Mouse (Mus musculus): Measurements from ENCODE around the gene Apopt1.
"Not testable (repeated sequence)": the region's sequence is repeated elsewhere in the genome, so short reads cannot be mapped to it uniquely, and the experiment has no call there.

Gene Apopt1

GRCm38 (mm10) chr12:111705186-111705973, 7.7 kb upstream of the Apopt1 start:
- peak; percentile 84 for DNase-seq (ENCODE audit: low read depth, low spot score)

GRCm38 (mm10) chr12:111708181-111708580, 4.9 kb upstream of the Apopt1 start:
- DNase-seq (ENCODE audit: low read depth, low spot score): no peak

GRCm38 (mm10) chr12:111710091-111710490, 3.0 kb upstream of the Apopt1 start:
- no peak for DNase-seq (ENCODE audit: low read depth, low spot score)

- no peak for DNase-seq (ENCODE audit: low read depth, low spot score)
These were observed 585 bp upstream of the Apopt1 start for GRCm38 (mm10) chr12:111712476-111712875.

- not testable (repeated sequence) for DNase-seq (ENCODE audit: low read depth, low spot score)
These were observed 819 bp downstream of the Apopt1 start for GRCm38 (mm10) chr12:111713880-111714279.

GRCm38 (mm10) chr12:111716505-111716904, 3.4 kb downstream of the Apopt1 start:
- DNase-seq (ENCODE audit: low read depth, low spot score): no peak

- DNase-seq (ENCODE audit: low read depth, low spot score): no peak
These were observed 5.6 kb downstream of the Apopt1 start for GRCm38 (mm10) chr12:111718656-111719055.

GRCm38 (mm10) chr12:111720222-111720621, 7.2 kb downstream of the Apopt1 start:
- DNase-seq (ENCODE audit: low read depth, low spot score): no peak

- no peak for DNase-seq (ENCODE audit: low read depth, low spot score)
These were observed 9.6 kb downstream of the Apopt1 start for GRCm38 (mm10) chr12:111722654-111723053.

- DNase-seq (ENCODE audit: low read depth, low spot score): peak; percentile 76
These were observed 11.7 kb downstream of the Apopt1 start for GRCm38 (mm10) chr12:111724638-111725337.

GRCm38 (mm10) chr12:111725338-111726121, 12.5 kb downstream of the Apopt1 start:
- DNase-seq (ENCODE audit: low read depth, low spot score): no peak

GRCm38 (mm10) chr12:111726122-111726463, 13.0 kb downstream of the Apopt1 start:
- DNase-seq (ENCODE audit: low read depth, low spot score): peak; percentile 80

GRCm38 (mm10) chr12:111727956-111728355, 14.9 kb downstream of the Apopt1 start:
- DNase-seq (ENCODE audit: low read depth, low spot score): no peak

GRCm38 (mm10) chr12:111731822-111732807, 19.1 kb downstream of the Apopt1 start:
- DNase-seq (ENCODE audit: low read depth, low spot score): peak; percentile 90

- no peak for DNase-seq (ENCODE audit: low read depth, low spot score)
These were observed 19.9 kb downstream of the Apopt1 start for GRCm38 (mm10) chr12:111732921-111733320.

GRCm38 (mm10) chr12:111734912-111735311, 21.9 kb downstream of the Apopt1 start:
- DNase-seq (ENCODE audit: low read depth, low spot score): no peak

- DNase-seq (ENCODE audit: low read depth, low spot score): not testable (repeated sequence)
These were observed 23.6 kb downstream of the Apopt1 start for GRCm38 (mm10) chr12:111736676-111737075.

- DNase-seq (ENCODE audit: low read depth, low spot score): no peak
These were observed 24.3 kb downstream of the Apopt1 start for GRCm38 (mm10) chr12:111737370-111737769.

GRCm38 (mm10) chr12:111738754-111739153, 25.7 kb downstream of the Apopt1 start:
- no peak for DNase-seq (ENCODE audit: low read depth, low spot score)

GRCm38 (mm10) chr12:111741338-111741737, 28.3 kb downstream of the Apopt1 start:
- no peak for DNase-seq (ENCODE audit: low read depth, low spot score)

GRCm38 (mm10) chr12:111743419-111743818, 30.4 kb downstream of the Apopt1 start:
- no peak for DNase-seq (ENCODE audit: low read depth, low spot score)

All from skeletal muscle tissue, adult 2 months (tissue).